Mouse (Mus musculus): ENCODE data around the gene Gjc1.

The Gjc1 gene

GRCm38 (mm10) chr11:102810721-102811485, 8.6 kb downstream of the Gjc1 start:
- no peak for DNase-seq

GRCm38 (mm10) chr11:102808246-102808645, 11.3 kb downstream of the Gjc1 start:
- no peak for DNase-seq

- no peak for DNase-seq
Observed at GRCm38 (mm10) chr11:102803453-102803852, 16.0 kb downstream of the Gjc1 start.

GRCm38 (mm10) chr11:102794157-102794556, 25.3 kb downstream of the Gjc1 start:
- DNase-seq, result no peak

GRCm38 (mm10) chr11:102791682-102792445, 27.6 kb downstream of the Gjc1 start:
- no peak for DNase-seq

GRCm38 (mm10) chr11:102787688-102788177, 31.8 kb downstream of the Gjc1 start:
- DNase-seq, result no peak

GRCm38 (mm10) chr11:102783443-102783842, 36.1 kb downstream of the Gjc1 start:
- DNase-seq, result no peak

GRCm38 (mm10) chr11:102781523-102781922, 38.0 kb downstream of the Gjc1 start:
- no peak for DNase-seq

- no peak for DNase-seq
Observed at GRCm38 (mm10) chr11:102780986-102781351, 38.5 kb downstream of the Gjc1 start.

GRCm38 (mm10) chr11:102780271-102780985, 39.1 kb downstream of the Gjc1 start:
- DNase-seq, result no peak

- no peak for DNase-seq
Observed at GRCm38 (mm10) chr11:102779824-102780223, 39.7 kb downstream of the Gjc1 start.

GRCm38 (mm10) chr11:102779081-102779638, 40.3 kb downstream of the Gjc1 start:
- no peak for DNase-seq

- no peak for DNase-seq
Observed at GRCm38 (mm10) chr11:102778597-102778996, 40.9 kb downstream of the Gjc1 start.

- DNase-seq, result no peak
Observed at GRCm38 (mm10) chr11:102778165-102778564, 41.3 kb downstream of the Gjc1 start.

- peak in 1 of 2 experiments; percentile 25 for DNase-seq
Observed at GRCm38 (mm10) chr11:102777598-102777997, 41.9 kb downstream of the Gjc1 start.

- DNase-seq, result peak in 1 of 2 experiments; percentile 17
Observed at GRCm38 (mm10) chr11:102774621-102775141, 44.8 kb downstream of the Gjc1 start.

- peak in 1 of 2 experiments; percentile 74 for DNase-seq
Observed at GRCm38 (mm10) chr11:102773713-102774611, 45.5 kb downstream of the Gjc1 start.

- no peak for DNase-seq
Observed at GRCm38 (mm10) chr11:102772771-102773700, 46.5 kb downstream of the Gjc1 start.

- no peak for DNase-seq
Observed at GRCm38 (mm10) chr11:102771916-102772714, 47.4 kb downstream of the Gjc1 start.
